Mouse (Mus musculus) heart, postnatal 14 days (tissue): ENCODE results near the gene Olfr670. TPM values are rescaled to one million over a fixed set of nuclear protein-coding genes. Genes with fewer than 3 reads are reported as not detected.
"Not testable (repeated sequence)": the region's sequence is repeated elsewhere in the genome, so short reads cannot be mapped to it uniquely, and the experiment has no call there.

Experiments used
- DNase-seq, 2 experiments: peaks; one replicate each; pipeline ENCODE4 v3.0.0; 2021 to 2022
- intact Hi-C: fragments of 180-260 bp; cut with DNase I; formaldehyde crosslinking; loops from one replicate; pipeline ENCODE4 v1.15.1; 2025
- long read RNA-seq, 2 experiments: library from polyadenylated mRNA; stranded (forward); transcript quantifications; one replicate each; pipeline ENCODE4 v2.0.0; 2021
- total RNA-seq, 2 experiments: library from RNA; stranded (reverse); gene quantifications; 2 replicates each; pipeline ENCODE4 v1.2.3; 2021

The Olfr670 gene
- total RNA-seq = not detected
- long read RNA-seq, experiment 1 = 0 reads
- long read RNA-seq, experiment 2 = 0 reads

DNA sequence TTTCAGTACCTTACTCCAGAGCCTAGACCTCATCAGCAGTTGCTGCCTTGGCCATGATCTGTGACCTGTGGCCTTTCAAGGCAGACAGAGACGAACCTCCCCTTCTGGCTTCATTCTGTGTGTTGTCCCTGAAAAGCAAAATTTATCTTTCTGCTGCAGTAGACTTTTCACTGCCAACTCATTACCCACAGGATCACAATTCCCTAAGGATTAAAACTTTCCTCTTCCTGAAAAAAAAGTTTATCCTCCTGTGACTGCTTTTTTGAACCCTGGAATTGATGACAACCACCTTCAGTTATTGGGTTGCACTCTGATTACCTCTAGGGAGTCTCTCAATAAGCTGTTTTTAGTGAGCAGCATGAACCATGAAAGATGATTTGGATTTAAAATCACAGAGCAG lies at the start of gene Olfr670:
Gene Olfr670, minus strand, starts transcription at position 101 of the 400 bp plus-strand sequence.
- no peak for DNase-seq
- intact Hi-C loops = no loop called here

DNA sequence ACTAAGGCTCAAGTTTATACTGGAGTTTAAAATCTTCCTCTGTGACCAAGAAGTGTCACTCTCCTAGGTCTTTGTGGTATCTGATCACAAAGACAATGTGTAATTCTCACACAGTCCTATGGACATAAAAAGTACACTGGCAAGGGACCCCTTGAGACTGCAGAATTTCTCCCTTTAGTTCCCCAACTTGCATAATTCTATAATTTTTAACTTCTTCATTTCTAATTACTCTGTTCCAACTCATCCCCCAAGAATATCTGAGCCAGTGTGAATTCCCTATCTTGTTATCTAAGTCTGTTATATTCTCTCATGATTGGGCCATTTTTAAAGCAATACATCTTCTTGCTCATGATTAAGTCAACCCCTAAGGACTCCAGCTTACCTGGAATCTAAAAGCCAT lies 39.5 kb upstream of the Olfr670 start, which contains the start of gene Olfr672:
Gene Olfr672, minus strand, starts transcription at position 101 of the 400 bp plus-strand sequence.
- no peak for DNase-seq

DNA sequence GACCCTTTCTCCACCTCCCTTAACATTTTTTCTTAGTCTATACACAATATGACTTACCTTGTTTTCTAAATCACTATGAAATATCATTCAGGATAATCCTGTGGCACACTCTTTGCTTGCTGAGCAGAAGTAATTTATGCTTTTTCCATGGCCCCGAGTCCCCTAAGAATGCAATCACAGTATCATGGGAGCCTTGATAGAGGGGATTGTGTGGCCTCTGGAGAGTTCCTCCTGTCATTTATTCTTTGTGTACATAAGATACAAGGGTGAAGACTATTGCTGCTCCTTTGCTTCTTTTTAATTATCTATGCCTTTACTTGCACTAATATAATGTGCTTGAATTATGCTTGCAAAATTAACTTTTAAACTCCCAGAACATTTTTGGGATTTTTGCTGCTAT lies 16.6 kb upstream of the Olfr670 start, which contains the start of gene Olfr671:
Gene Olfr671, minus strand, starts transcription at position 101 of the 400 bp plus-strand sequence.
- intact Hi-C loops = no loop called here
- no peak for DNase-seq

More for the DNA sequence above, 39.5 kb upstream of the Olfr670 start, which contains the start of gene Olfr672:
- intact Hi-C loops = no loop called here

DNA sequence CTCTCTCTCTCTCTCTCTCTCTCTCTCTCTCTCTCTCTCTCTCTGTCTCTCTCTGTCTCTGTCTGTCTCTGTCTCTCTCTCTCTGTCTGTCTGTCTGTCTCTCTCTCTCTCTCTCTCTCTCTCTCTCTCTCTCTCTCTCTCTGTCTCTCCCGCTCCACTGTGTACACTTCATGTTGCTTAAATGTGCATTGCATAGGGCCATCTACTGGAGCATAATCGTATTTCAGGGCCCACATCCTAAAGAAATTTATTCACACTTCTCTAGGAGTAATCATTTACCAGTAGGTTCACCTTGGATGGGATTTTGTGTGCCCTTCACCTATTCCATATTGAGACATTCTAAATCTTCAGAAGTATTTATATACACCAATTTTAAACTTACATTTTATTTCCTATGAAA lies 10.1 kb upstream of the Olfr670 start:
- DNase-seq, intact Hi-C loops: not testable (repeated sequence)

- DNase-seq, intact Hi-C loops: not testable (repeated sequence)
These were observed 12.2 kb downstream of the Olfr670 start for GRCm38 (mm10) chr7:104950234-104950633.

GRCm38 (mm10) chr7:104933940-104934339 lies 28.5 kb downstream of the Olfr670 start, which contains the start of gene Olfr669:
Gene Olfr669, plus strand, starts transcription at chr7:104934240.
- DNase-seq = no peak
- intact Hi-C loops = no loop called here

DNA sequence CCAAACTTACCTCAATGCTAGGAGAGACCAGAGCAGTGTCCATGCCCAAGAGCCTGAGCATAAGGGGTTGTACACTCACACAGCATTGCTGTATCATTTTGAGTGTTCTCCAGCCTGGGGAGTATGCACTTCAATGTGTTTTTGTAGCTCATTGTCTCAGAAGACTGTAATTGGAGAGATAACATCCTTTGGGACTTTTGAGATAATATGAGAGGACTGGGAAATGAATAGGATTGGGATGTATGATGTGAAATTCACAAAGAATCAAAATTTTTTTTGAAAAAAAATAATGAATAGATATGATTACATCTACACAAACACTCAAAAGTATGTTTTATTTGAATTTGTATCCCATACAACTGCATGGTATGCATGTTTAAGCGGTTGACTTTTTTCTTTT lies 34.5 kb downstream of the Olfr670 start, which contains the start of gene Olfr668:
Gene Olfr668, minus strand, starts transcription at position 101 of the 400 bp plus-strand sequence.
- intact Hi-C loops = no loop called here
- DNase-seq = no peak

DNA sequence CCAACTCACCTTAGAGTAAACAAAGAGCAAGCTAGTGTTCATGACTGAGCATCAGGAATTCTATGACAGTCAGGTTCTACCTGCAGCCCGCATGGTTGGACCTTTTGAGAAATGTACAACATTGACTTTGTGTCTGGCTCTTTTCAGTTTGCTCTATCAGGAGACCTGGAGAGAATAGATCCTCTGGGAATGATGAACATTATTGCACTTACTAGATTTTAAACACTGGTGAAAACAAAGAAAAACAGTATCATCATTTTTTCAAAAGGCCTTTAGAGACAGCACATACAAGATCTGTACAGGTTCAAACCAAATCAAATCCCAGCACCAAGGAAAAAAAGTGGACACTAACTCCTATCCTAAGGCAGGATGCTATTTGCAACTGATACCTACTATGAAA lies 41.0 kb downstream of the Olfr670 start, which contains the start of gene Olfr667:
Gene Olfr667, minus strand, starts transcription at position 101 of the 400 bp plus-strand sequence.
- no peak for DNase-seq
- intact Hi-C loops = no loop called here

Other genes starting within 250 kb of the Olfr670 start
- not detected for gene Usp17le, start 185.2 kb downstream of the Olfr670 start, total RNA-seq
- not detected for gene Usp17lb, start 120.0 kb downstream of the Olfr670 start, total RNA-seq
- gene Usp17la, start 105.6 kb downstream of the Olfr670 start, total RNA-seq = not detected
- gene Olfr665, start 84.6 kb downstream of the Olfr670 start, total RNA-seq = not detected
- not detected for gene Olfr666, start 66.7 kb downstream of the Olfr670 start, total RNA-seq
- gene Olfr667, start 41.1 kb downstream of the Olfr670 start, total RNA-seq = not detected
- not detected for gene Olfr668, start 34.6 kb downstream of the Olfr670 start, total RNA-seq
- not detected for gene Olfr669, start 28.4 kb downstream of the Olfr670 start, total RNA-seq
- not detected for gene Olfr671, start 16.5 kb upstream of the Olfr670 start, total RNA-seq
- gene Olfr672, start 39.4 kb upstream of the Olfr670 start, total RNA-seq = not detected
- gene Olfr675, start 65.8 kb upstream of the Olfr670 start, total RNA-seq = not detected
- gene Olfr676, start 70.1 kb upstream of the Olfr670 start, total RNA-seq = not detected
- not detected for gene Olfr677, start 88.8 kb upstream of the Olfr670 start, total RNA-seq
- gene Olfr678, start 101.9 kb upstream of the Olfr670 start, total RNA-seq = not detected
- not detected for gene Olfr679, start 118.6 kb upstream of the Olfr670 start, total RNA-seq
- gene Olfr680-ps1, start 130.2 kb upstream of the Olfr670 start, total RNA-seq = not detected
- gene Olfr681, start 154.2 kb upstream of the Olfr670 start, total RNA-seq = not detected
- not detected for gene Olfr683, start 184.4 kb upstream of the Olfr670 start, total RNA-seq
- not detected for gene Olfr684, start 201.0 kb upstream of the Olfr670 start, total RNA-seq
- not detected for gene Olfr685, start 223.4 kb upstream of the Olfr670 start, total RNA-seq
- not detected for gene Olfr686, start 244.9 kb upstream of the Olfr670 start, total RNA-seq